Mouse (Mus musculus) hindbrain, embryonic 12.5 days (tissue): ENCODE measurements around the gene Mfsd6l. TPM values are rescaled to one million over a fixed set of nuclear protein-coding genes. Genes with fewer than 3 reads are reported as not detected.

Experiments used
- ATAC-seq: fragments of 200-750 bp; cut with Nextera tagmentation; 2 replicates; pipeline ENCODE4 v1.8.0; 2017; ENCODE audit warnings: moderate TSS enrichment; ENCODE audit not compliant: low FRiP score
- H3K27ac ChIP-seq: fragments of 300-500 bp; sonication (generic); 2 replicates; pipeline ENCODE4 v1.5.1; 2016; ENCODE audit warnings: mild to moderate bottlenecking
- H3K27me3 ChIP-seq: fragments of 300-500 bp; sonication (generic); 2 replicates; pipeline ENCODE4 v1.6.1; 2016; ENCODE audit warnings: mild to moderate bottlenecking
- H3K36me3 ChIP-seq: fragments of 300-500 bp; sonication (generic); 2 replicates; pipeline ENCODE4 v1.6.1; 2016; ENCODE audit warnings: mild to moderate bottlenecking
- H3K4me1 ChIP-seq: fragments of 300-500 bp; sonication (generic); 2 replicates; pipeline ENCODE4 v1.6.1; 2016
- H3K4me2 ChIP-seq: fragments of 300-500 bp; sonication (generic); replicated peaks from 2 replicates; pipeline ENCODE4 v1.6.1; 2016; ENCODE audit warnings: mild to moderate bottlenecking
- H3K4me3 ChIP-seq: fragments of 300-500 bp; sonication (generic); 2 replicates; pipeline ENCODE4 v1.5.1; 2016; ENCODE audit warnings: mild to moderate bottlenecking
- H3K9ac ChIP-seq: fragments of 300-500 bp; sonication (generic); 2 replicates; pipeline ENCODE4 v1.6.1; 2016; ENCODE audit warnings: mild to moderate bottlenecking, moderate library complexity
- H3K9me3 ChIP-seq: fragments of 300-500 bp; sonication (generic); replicated peaks from 2 replicates; pipeline ENCODE4 v1.6.1; 2016; ENCODE audit warnings: mild to moderate bottlenecking
- WGBS: fragments of 180-500 bp; shearing (Covaris S2); methylation state at CpG from one replicate; pipeline ENCODE4 v1.1.7; 2016; 5-methylcytosine and 5-hydroxymethylcytosine counted together
- polyA plus RNA-seq: library from polyadenylated mRNA; unstranded; fragments of >200 nt; fragmentation: Nextera tagmentation; extraction: Ambion mirVana; gene quantifications from 2 replicates; pipeline ENCODE4 v1.2.1, GENCODE M21; 2016

Mfsd6l gene
- polyA plus RNA-seq, 1 experiment from 2014 or later: 0.30 TPM

DNA sequence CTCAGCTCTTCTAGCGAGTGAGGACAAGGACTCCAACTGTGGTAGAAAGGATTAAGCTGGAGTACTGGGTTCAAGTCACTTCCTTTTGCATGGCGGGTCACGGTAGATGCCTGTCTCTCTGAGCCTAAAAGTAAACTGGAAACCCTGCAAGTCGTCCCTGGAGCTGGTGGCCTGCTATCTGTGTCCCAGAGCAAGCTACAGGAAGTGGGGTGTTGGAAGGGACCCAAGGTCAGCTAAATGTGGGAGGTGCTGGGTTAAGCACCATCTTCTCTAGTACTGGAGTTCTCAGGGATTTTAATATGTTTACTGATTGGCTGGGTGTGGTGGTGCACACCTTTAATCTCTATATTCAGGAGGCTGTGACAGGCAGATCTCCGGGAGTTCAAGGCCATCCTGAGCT, 23.2 kb upstream of the Mfsd6l start:
- Histone ChIP-seq H3K27me3 (no peaks in the 10 kb centered on the region), H3K4me2 (no peak overlapping the region), H3K9me3 (no peaks in the 10 kb centered on the region), H3K36me3 (no peaks in the 10 kb centered on the region), H3K9ac (no peak overlapping the region), H3K27ac (no peak overlapping the region), H3K4me3 (no peak overlapping the region), H3K4me1 (0 out of 2 replicates have a peak, but pooled peaks cover 4% of the 10 kb centered on the region)
- no peak for ATAC-seq
- 79% methylated on average over 5 of the region's 5 CpGs for WGBS

DNA sequence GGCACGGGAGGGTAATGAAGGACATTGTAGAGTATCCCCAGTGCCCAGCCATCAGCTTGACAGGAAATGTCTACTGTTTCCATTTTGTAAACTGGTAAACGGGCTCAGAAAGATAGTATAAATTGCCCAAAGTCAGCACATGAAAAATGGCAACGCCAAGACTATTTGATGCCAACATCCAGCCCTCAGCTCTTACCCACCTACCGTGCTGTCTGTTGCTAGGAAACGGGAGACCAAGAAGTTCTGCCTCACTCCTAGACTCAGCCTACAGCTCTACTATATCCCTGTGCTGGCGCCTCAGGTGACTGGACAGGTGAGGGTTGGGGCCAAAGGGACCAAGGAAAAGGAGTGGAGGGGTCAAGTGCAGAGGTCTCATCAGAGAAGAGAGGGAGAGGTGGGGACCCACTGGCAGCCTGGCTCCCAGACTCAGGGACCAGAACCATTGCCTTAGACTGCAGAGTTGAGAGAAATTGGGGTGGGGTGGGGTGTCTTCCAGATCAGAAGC, 22.0 kb upstream of the Mfsd6l start:
- Histone ChIP-seq H3K4me1 (0 out of 2 replicates have a peak, but pooled peaks cover 4% of the 10 kb centered on the region), H3K4me3 (no peak overlapping the region), H3K9ac (no peak overlapping the region), H3K9me3 (no peaks in the 10 kb centered on the region), H3K27ac (no peak overlapping the region), H3K36me3 (no peaks in the 10 kb centered on the region), H3K4me2 (no peak overlapping the region), H3K27me3 (no peaks in the 10 kb centered on the region)
- no peak for ATAC-seq
- 83% methylated on average over 6 of the region's 6 CpGs for WGBS

DNA sequence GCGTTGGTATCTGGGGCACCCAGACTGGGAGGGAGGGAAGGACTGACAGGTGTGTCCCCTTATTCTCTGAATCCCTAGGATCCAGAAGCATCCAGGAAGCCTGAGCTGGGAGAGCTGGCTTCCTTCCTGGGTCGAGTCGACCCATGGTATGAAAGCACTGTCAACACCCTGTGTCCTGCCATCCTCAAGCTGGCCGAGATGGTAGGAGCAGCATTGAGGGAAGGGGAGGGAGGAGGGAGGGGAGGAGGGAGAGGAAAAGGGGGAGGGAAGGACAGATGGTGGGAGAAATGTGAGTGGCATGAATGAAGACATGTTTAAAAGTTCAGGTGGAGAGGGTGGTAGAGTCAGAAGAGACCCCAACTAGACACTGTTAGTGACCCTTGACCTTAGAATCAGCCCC, 20.0 kb upstream of the Mfsd6l start:
- H3K4me3 ChIP-seq: no peak overlapping the region

DNA sequence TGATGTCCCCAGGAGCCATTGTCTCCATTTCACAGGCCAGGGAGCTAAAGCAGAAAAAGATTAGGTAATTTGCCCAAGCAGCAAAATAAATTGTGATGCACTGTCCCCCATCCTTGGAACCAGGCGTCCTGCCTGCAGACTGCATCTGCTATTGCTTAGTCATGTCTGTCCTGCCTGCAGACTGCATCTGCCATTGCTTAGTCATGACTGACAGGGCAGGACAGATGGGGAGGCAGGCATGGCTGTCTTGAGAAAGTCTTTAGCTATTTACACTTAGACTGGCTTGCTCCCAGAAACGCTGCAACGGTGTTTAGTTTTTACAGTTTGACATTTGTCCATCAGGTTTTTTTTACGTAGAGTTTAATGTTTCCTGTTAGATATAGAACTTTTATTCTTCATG, 19.5 kb upstream of the Mfsd6l start:
- Histone ChIP-seq H3K4me1 (0 out of 2 replicates have a peak, but pooled peaks cover 4% of the 10 kb centered on the region), H3K27ac (no peak overlapping the region), H3K9ac (no peak overlapping the region), H3K27me3 (no peaks in the 10 kb centered on the region), H3K9me3 (no peaks in the 10 kb centered on the region), H3K4me3 (no peak overlapping the region), H3K36me3 (no peaks in the 10 kb centered on the region), H3K4me2 (no peak overlapping the region)
- WGBS: 49% methylated on average over 4 of the region's 4 CpGs
- ATAC-seq: no peak

More for the DNA sequence above, 20.0 kb upstream of the Mfsd6l start:
- no peak overlapping the region for H3K9ac ChIP-seq
- H3K4me1 ChIP-seq: 0 out of 2 replicates have a peak, but pooled peaks cover 4% of the 10 kb centered on the region
- H3K9me3 ChIP-seq: no peaks in the 10 kb centered on the region
- no peak overlapping the region for H3K4me2 ChIP-seq
- H3K36me3 ChIP-seq: no peaks in the 10 kb centered on the region
- WGBS: 67% methylated on average over 4 of the region's 4 CpGs
- no peak for ATAC-seq
- H3K27me3 ChIP-seq: no peaks in the 10 kb centered on the region
- H3K27ac ChIP-seq: no peak overlapping the region

DNA sequence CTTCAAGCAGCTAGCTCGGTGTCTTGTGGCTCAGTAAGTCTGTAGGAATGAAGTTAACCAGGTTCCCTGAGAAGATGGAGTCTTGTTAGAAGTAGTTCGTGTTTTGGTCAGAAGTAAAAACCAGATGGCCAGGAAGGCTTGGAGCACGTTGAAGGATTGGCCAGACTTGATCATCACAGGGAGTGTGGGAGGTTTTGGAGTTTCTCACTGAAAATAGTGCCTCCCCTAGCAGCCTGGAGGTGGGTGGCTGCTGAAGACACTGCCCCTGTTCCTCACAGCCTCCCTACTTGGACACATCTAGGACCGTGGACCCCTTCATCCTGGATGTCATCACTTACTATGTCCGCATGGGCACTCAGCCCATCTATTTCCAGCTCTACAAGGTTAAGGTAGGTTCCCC, 16.4 kb upstream of the Mfsd6l start:
- no peaks in the 10 kb centered on the region for H3K9me3 ChIP-seq
- H3K36me3 ChIP-seq: no peaks in the 10 kb centered on the region
- 64% methylated on average over 5 of the region's 5 CpGs for WGBS
- H3K27ac ChIP-seq: no peak overlapping the region
- no peak overlapping the region for H3K9ac ChIP-seq
- H3K4me3 ChIP-seq: no peak overlapping the region
- no peak overlapping the region for H3K4me2 ChIP-seq
- no peak for ATAC-seq
- H3K4me1 ChIP-seq: peaks cover 4% of the 10 kb centered on the region; the same call in 1 of the 2 replicates
- H3K27me3 ChIP-seq: no peaks in the 10 kb centered on the region

DNA sequence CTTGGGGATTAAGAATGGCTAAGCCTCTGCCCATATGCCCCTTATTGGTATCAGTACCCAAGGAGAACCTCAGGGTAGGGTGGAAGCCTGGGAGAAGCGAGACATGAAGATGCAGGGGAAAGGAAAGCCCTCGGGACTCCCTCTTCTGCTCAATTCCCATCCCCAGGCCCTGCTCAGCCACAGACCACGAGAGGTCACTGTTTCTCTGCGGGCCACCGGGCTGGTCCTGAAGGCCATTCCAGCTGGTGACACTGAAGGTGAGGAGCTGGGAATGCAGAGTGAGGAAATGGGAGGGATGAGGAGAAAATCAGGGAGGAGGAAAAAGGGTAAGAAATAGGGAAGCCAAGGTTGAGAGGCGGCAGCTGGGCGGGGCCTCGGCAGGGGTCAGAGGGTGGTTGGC, 11.4 kb upstream of the Mfsd6l start:
- H3K36me3 ChIP-seq: no peaks in the 10 kb centered on the region

DNA sequence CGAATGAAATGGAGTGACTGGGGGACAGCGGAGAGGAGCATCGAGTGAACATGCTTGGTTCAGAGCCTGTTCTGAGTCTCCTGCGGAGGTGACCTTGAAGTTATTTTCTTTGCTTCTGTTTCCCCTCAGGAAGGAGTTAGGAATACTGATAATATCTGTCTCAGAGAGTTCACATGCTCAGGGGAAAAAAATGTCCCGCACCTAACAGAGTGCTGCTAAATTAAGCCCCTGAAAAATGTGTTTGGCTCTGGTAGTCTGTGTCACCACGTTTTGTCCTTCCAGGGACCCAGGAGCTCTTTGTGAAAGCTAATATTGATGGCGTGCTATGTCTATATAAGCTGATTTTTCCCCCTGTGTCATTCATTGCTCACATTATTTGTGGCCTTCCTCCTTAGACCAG, 10.8 kb upstream of the Mfsd6l start:
- Histone ChIP-seq H3K27ac (no peak overlapping the region), H3K27me3 (no peaks in the 10 kb centered on the region), H3K9me3 (no peaks in the 10 kb centered on the region), H3K4me2 (no peak overlapping the region), H3K36me3 (no peaks in the 10 kb centered on the region), H3K4me1 (no peaks in the 10 kb centered on the region; the same call in 1 of the 2 replicates), H3K9ac (no peak overlapping the region), H3K4me3 (no peak overlapping the region)
- 54% methylated on average over 7 of the region's 7 CpGs for WGBS
- ATAC-seq: no peak

More for the DNA sequence above, 11.4 kb upstream of the Mfsd6l start:
- H3K27me3 ChIP-seq: no peaks in the 10 kb centered on the region
- no peaks in the 10 kb centered on the region for H3K9me3 ChIP-seq
- no peak overlapping the region for H3K4me2 ChIP-seq
- 3% methylated on average over 8 of the region's 8 CpGs for WGBS
- no peak overlapping the region for H3K9ac ChIP-seq
- H3K27ac ChIP-seq: no peak overlapping the region
- H3K4me1 ChIP-seq: no peaks in the 10 kb centered on the region; the same call in 1 of the 2 replicates
- ATAC-seq: no peak
- H3K4me3 ChIP-seq: no peak overlapping the region

DNA sequence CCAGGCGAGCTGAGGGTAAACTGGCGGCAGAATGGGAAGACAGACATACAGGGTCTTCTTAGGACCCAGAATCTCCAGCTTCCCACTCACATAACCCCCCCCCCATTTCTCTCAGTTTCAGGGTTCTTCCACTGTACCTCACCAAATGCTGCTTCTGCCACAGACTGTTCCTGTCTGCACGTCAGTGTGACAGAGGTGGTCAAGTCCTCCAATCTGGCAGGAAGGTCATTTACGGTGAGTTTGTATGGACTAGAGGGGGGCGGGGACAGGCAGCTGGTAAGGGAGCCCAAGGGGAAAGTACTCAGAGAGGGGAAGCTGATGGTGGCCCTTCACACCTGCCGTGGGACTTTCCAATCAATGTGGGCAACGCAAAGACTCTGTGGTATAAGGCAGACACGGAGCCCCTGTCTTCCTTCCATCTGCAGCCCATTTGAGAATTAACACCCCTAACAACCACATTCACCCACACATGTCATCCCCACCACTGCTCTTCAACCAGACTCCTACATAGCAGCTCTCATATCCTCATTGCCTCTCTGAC, 10.2 kb upstream of the Mfsd6l start:
- 80% methylated on average over 8 of the region's 8 CpGs for WGBS

DNA sequence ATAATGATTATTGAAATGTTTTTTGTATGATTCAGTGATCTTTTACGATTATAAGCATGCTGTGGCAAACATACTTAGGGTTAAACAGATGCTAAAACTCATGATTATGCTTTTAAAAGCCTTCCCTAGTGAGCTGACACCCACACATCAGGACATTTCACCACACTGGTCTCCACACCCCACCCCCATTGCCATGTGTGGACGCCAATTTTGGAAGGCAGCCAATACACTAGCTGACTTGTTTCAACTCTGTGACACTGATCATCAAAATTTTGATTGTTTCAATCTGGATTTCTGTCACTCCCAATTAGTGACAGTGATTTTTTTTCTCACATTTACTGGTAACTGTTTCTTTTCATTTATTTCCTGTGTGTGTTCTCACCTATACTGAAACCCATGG, 8.5 kb upstream of the Mfsd6l start:
- Histone ChIP-seq H3K36me3 (no peaks in the 10 kb centered on the region), H3K4me1 (no peaks in the 10 kb centered on the region; the same call in 1 of the 2 replicates)
- no peak for ATAC-seq

More for the DNA sequence above, 10.2 kb upstream of the Mfsd6l start:
- H3K4me1 ChIP-seq: no peaks in the 10 kb centered on the region; the same call in 1 of the 2 replicates
- no peak overlapping the region for H3K4me2 ChIP-seq
- H3K27me3 ChIP-seq: no peaks in the 10 kb centered on the region
- no peaks in the 10 kb centered on the region for H3K9me3 ChIP-seq
- ATAC-seq: no peak
- H3K36me3 ChIP-seq: no peaks in the 10 kb centered on the region
- no peak overlapping the region for H3K9ac ChIP-seq
- no peak overlapping the region for H3K4me3 ChIP-seq
- H3K27ac ChIP-seq: no peak overlapping the region

DNA sequence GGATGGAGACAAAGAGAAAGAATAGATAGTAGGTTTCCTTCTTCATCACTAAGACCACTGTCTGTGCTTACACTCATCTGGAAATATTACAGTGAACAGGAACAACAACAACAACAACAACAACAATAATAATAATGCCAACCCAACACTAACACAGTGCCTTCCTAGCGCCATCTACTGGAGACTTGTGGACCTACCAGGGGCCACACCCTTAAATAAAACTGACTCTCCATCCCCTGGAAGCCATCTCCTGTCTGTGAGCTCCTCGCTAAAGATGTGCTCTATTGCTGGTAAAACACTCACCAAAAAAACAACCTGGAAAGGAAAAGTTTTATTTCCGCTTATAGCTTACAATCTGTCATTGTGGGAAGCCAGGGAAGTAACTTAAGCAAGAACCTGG, 6.4 kb upstream of the Mfsd6l start:
- 54% methylated on average over 3 of the region's 3 CpGs for WGBS
- Histone ChIP-seq H3K4me3 (no peak overlapping the region), H3K9ac (no peak overlapping the region), H3K4me2 (no peak overlapping the region), H3K4me1 (no peaks in the 10 kb centered on the region; the same call in 1 of the 2 replicates), H3K9me3 (no peaks in the 10 kb centered on the region), H3K36me3 (no peaks in the 10 kb centered on the region), H3K27me3 (no peaks in the 10 kb centered on the region), H3K27ac (no peak overlapping the region)
- ATAC-seq: no peak

More for the DNA sequence above, 8.5 kb upstream of the Mfsd6l start:
- H3K9ac ChIP-seq: no peak overlapping the region
- no peak overlapping the region for H3K4me3 ChIP-seq
- H3K9me3 ChIP-seq: no peaks in the 10 kb centered on the region
- WGBS: 68% methylated on average over 2 of the region's 2 CpGs
- H3K27me3 ChIP-seq: no peaks in the 10 kb centered on the region
- H3K4me2 ChIP-seq: no peak overlapping the region
- H3K27ac ChIP-seq: no peak overlapping the region

DNA sequence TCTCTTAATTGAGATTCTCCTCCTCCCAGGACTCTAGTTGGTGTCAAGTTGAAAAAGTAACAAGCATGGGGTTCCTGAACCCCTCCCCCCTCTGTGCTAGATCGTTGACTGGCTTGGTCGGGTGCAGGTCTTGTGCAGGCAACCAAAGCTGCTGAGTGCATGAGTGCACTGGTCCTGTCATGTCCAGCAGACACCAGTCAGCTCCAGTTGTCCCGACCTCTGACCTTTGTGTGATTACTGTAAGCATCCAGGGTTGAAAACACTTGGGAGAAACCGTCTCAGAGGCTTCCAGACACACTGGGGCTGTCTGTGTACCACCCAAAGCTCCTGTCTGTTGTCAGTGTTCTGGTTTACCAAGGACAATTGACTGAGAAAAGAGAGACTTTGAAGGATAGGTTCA, 5.6 kb upstream of the Mfsd6l start:
- H3K4me2 ChIP-seq: no peak overlapping the region
- no peaks in the 10 kb centered on the region for H3K4me1 ChIP-seq
- no peaks in the 10 kb centered on the region for H3K27me3 ChIP-seq
- no peak overlapping the region for H3K27ac ChIP-seq
- no peak for ATAC-seq
- no peak overlapping the region for H3K4me3 ChIP-seq
- 54% methylated on average over 4 of the region's 4 CpGs for WGBS
- no peaks in the 10 kb centered on the region for H3K9me3 ChIP-seq
- no peaks in the 10 kb centered on the region for H3K36me3 ChIP-seq
- H3K9ac ChIP-seq: no peak overlapping the region

DNA sequence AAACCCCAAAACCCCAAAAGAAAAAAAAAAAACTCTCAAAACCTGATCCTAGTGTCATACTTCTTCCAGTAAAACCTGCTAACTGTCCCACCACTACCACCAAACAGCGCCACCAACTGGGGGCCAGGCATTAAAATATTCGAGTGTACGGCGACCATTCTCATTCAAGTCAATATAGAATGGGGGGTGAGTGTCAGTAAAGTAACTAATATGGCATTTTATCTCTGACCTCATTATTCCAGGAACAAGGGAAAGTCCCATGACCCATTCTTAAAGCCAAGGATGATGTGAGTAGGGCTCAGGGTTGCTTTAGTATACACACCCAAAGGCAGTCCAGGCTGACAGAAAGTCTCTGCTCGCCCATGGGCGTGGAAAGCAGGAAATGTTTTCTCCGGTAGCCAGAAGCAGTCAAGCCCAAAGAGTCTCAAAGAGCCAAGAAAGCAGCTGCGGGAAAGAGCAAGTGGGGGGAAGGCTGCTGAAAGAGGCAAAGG, 2.0 kb upstream of the Mfsd6l start:
- H3K36me3 ChIP-seq: no peaks in the 10 kb centered on the region
- no peak overlapping the region for H3K27ac ChIP-seq
- peaks cover 5% of the 10 kb centered on the region for H3K4me1 ChIP-seq
- H3K4me2 ChIP-seq: no peak overlapping the region
- no peak for ATAC-seq
- H3K27me3 ChIP-seq: peaks cover 20% of the 10 kb centered on the region
- no peaks in the 10 kb centered on the region for H3K9me3 ChIP-seq
- H3K4me3 ChIP-seq: no peak overlapping the region
- WGBS: 39% methylated on average over 8 of the region's 8 CpGs
- H3K9ac ChIP-seq: no peak overlapping the region

DNA sequence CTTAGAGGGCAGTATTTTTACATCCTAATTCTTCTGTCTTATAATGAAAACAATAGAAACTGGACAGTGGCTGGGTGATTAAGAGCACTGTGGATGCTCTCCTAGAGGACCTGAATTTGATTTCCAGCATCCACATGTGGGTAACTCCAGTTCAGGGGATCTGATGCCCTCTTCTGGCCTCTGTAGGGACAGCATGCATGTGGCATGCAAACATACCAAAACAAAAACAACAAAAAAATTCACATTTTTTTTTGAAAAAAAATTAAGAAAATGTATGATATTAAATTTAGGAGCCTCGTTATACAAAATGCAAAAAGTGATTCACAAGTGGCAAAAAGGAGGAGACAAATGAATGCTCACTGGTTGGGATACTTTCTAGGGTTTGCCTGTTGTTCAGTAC, 3.6 kb downstream of the Mfsd6l start:
- peaks cover 20% of the 10 kb centered on the region for H3K27me3 ChIP-seq
- no peak overlapping the region for H3K4me2 ChIP-seq
- no peak overlapping the region for H3K27ac ChIP-seq
- H3K36me3 ChIP-seq: no peaks in the 10 kb centered on the region
- ATAC-seq: no peak
- no peak overlapping the region for H3K4me3 ChIP-seq
- H3K4me1 ChIP-seq: peaks cover 5% of the 10 kb centered on the region
- no peaks in the 10 kb centered on the region for H3K9me3 ChIP-seq
- 36% methylated on average over 1 of the region's 1 CpGs for WGBS
- H3K9ac ChIP-seq: no peak overlapping the region
